Mouse (Mus musculus) activated CD4-positive, CD25-positive, alpha-beta regulatory T cell, adult 4 months (primary cell): ENCODE results near the gene Thap8. TPM values are rescaled to one million over a fixed set of nuclear protein-coding genes. Genes with fewer than 3 reads are reported as not detected.

ENCODE experiments used
- ATAC-seq: one replicate; pipeline ENCODE4 v1.8.0; 2017
- polyA plus RNA-seq, 2 experiments: library from polyadenylated mRNA; unstranded; fragments of 100-300 nt; shearing (Covaris generic); gene quantifications; one replicate each; pipeline ENCODE4 v1.2.1; 2017

Thap8 gene
- polyA plus RNA-seq, 2 experiments from 2014 or later: 0.33 to 0.48 TPM

DNA sequence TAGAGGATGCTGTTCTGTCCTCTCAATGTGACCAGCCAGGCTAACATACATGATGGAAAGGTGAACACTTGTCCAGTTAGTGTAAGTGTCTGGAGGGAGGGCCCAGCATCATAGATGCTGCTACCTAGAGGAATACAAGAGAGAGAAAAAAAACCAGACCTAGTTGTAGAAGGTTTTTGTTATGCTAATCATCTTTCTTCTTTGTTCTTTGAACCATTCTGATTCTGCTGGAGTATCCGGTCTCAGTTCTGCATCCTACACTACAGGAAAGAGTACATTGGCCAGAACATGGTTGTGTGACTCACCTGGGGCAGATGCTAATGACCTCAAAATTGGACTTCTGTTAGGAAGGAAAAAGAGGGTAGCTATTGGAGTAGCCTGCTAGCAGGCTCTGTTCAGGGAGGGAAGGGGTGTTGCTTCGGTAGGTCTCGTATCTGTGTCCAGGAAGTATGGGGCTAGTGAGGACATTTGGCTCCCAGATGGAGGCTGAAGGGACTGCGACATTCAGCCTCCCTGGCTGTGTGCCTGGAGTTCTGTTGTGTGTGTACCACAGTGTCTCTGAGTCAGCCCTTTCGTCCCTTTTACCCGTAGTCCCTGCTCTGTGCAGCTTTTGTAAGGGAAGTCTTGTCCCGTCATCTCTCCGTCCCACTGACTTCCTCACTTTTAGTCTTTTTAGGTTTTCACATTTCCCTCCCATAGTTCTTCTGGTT is 7.0 kb downstream of the Thap8 start:
- no peak for ATAC-seq

DNA sequence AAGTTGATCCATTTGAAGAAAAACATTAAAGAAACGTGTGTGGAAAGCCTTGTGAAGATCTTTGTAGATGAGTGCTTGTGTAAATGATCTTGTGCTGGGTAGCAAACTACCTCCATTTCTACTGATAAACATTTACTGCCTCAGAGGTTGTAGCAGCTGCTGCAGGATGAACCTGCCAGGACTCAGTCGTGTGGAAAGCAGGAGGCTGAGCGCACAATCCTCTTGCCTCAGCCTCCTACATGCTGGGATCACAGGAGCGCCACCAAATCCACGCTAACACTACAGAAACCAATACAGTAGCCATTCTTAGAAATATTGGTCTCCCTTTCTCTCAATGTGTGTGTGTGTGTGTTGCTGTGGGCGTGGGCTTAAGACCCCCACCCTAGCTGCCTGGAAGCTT is 8.2 kb downstream of the Thap8 start:
- ATAC-seq: no peak

DNA sequence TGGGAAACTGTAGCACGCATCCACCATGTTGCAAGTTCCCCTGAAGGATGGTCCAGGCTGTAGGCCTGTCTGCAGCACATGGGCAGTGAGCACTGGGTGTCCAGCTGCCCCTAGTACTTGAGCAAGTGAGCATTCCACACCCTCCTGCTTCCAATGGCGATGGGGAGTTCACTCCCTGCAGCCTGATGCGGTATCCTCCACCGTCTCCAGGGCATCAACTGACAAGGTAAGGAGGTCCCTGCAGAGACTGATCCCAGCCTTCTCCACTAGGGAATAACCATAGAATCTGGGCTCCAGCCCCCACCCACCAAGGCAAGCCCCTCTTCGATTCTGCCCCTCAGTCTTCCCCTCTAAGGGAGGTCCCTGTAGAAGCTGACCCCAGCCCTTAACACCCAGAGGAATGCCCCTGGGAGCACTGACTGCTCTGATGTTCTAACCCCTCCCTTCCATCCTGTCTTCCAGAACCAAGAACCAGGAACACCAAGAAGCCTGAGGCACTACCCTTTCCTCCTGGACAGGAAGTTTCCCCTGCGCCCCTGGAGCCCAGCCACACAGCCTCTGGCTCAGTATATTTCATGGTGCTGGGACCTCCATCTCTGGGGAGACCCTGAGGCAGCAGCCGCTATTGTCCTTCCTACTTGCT is 9.3 kb downstream of the Thap8 start:
- ATAC-seq: no peak

DNA sequence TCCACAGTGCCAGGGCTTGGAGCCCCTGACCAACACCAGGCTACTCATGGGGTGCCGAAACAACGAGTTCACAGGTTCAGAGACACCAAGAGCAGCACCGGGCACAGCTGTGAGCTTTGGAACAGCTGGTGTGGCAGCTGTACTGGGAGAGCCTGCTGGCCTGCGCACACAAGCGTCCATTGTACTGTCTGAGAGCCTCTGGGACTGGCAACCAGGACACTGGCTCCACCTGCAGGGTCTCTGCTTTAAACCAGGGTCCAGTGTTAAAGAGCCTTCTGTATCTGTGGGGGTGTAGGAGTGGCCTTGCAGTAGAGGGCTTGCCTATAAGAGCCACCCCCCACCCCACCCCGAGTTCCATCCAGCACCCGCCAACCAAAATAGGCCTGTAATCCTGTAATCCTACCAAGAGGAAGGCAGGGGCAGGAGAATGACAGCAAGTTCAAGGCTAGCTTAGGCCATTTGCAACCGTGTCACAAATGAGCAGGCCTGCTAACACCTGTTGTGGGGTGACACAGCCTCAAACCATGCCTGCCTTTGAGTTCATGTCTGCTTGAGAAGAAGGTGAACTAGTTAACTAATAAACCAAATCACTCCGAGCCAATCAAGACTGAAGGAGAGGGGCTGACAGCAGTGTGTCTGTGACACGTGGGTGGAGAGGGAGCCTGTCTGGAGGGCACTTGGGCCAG is 10.0 kb downstream of the Thap8 start:
- ATAC-seq: no peak

DNA sequence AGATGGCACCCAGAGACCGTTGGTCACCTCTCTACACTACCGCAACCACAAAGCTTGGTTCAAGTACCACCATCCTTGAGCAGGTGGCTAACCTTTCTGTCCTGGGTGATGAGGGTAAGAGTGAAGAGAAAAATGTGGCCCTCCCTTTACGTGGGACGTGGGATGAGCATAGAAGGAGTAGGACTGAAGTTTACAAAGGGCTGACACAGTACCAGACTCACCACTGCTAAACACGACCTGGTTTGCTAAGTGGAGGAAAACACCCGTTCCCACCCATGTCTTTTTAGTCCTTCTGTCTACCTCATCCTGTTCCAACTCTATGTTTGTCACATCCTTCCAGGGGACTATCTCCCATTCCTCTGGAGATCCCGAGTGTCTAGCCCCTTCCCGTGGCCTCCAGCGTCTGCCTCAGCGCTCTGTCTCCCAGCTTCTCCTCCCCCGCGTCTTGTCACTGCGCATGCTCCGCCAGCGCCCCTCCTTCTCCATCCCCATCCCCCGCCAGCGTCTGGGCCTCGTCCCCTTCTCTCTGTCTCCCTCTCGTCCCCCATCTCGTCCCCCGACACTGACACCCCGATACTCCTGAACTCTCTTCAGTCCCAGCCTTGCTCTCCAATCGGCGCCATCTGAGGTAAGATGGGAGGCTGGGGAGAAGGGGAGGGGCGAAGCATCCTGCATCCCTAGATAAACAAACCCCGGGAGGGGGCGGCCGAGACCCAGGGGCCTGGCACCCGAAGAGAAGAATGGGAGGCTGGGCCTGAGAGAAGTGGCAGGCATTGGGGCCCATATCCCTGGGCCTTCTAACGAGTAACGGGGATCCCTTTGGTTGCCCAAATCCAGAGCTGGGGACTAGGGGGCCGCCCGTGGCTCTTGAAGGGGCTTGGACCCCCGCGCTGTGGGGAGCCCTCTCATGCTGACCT is 11.6 kb downstream of the Thap8 start, which contains the start of gene Clip3:
Gene Clip3 (plus strand): TSS at position 514 of the 917 bp plus-strand sequence.
- no peak for ATAC-seq

DNA sequence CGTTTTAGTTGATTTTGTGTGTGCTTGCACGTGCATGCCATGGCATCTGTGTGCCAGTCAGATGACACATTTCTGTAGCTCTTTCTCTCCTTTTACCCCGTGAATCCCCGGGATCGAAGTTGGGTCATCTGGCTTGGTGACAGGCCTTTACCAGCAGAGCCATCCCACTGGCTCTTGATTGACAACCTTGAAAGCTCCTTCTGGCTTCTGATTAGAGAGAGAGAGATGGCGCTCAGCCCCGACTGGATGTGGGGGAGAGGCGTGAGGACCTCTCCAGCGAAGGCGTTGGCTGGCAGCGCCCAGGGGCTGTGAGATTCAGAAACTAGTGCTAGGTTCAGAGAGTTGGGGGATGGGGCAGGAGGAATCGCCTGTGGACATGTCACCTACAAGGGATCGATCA is 13.9 kb downstream of the Thap8 start:
- ATAC-seq: no peak

DNA sequence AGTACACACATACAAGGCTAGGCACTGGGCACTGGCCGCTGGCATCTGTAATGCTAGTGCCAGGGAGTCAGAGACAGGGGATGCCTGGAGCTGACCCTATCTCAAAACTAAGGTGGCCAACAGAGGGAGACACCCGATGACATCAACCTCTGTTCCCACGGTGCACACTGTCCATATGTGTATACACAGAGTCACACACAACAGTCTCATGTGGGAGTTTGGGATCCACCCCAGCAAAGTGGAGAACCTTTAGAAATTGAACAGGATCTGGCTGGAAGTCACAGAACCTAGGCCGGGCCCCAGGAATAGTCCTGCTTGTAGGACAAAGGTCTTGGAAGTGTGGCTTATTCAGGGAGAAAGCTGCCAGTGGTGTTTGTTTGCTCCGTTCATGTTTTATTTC is 14.4 kb downstream of the Thap8 start:
- no peak for ATAC-seq

DNA sequence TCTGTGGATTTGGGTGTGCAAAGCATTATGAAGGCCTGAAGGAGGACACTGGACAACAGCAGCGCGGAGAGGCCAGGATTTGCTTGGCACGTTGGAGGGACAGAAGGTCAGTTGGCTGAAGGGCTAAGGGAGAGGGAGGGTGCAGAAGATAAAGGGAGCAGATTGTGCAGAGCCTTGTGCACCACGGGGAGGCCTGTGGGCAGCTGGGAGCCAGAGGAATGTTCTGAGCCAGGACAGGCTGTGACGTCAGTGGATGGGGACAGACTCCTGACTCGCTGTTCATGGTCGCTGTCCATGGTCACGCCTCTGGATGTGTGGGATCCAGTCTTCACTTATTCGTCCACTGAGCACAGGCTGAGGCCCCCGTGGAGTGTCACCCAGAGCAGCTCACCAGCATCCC is 15.2 kb downstream of the Thap8 start:
- no peak for ATAC-seq

DNA sequence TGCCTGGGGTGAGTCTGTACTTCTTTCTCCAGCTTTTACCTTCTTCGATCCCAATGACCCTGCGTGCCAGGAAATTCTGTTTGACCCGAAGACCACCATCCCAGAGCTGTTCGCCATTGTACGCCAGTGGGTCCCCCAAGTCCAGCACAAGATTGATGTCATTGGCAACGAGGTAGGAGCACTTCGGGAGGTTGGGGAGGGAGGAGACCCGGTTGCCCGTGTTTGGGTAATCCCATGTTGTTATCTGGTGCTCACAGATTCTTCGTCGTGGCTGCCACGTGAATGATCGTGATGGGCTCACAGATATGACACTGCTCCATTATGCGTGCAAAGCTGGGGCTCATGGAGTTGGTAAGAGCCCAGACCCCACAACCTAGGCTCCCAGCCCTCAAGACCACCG is 16.9 kb downstream of the Thap8 start:
- ATAC-seq: no peak

DNA sequence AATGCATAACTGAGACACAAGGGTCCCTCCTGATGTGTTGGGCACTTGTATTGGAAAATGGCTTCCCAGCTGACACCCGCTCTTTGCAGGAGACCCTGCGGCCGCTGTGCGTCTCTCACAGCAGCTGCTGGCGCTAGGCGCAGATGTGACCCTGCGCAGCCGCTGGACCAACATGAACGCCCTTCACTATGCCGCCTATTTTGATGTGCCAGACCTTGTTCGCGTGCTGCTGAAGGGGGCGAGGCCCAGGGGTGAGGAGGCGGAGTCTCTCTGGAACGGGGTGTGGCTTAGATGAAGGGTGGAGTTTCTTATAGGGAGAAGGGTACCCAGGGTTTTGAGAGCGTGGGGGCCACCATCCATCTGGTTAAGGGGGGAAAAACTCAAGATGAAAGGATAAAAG is 17.4 kb downstream of the Thap8 start:
- no peak for ATAC-seq

DNA sequence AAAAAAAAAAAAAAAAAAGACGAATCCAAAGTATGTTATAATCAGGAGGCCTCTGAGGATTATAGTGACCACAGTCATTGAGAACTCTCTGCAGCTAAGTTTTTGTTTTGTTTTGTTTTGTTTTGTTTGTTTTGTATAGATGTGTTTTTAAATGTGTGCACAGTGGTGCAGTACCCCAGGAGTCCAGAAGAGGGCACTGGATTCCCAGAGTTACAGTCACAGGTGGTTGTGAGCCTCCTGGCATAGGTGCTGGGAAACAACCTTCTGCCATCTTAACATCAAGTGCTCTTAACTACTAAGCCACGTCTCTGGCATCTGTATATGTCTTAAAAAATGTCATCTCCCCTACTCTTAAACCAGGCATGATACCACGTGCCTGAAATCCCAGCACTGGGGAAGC is 21.0 kb downstream of the Thap8 start:
- no peak for ATAC-seq

DNA sequence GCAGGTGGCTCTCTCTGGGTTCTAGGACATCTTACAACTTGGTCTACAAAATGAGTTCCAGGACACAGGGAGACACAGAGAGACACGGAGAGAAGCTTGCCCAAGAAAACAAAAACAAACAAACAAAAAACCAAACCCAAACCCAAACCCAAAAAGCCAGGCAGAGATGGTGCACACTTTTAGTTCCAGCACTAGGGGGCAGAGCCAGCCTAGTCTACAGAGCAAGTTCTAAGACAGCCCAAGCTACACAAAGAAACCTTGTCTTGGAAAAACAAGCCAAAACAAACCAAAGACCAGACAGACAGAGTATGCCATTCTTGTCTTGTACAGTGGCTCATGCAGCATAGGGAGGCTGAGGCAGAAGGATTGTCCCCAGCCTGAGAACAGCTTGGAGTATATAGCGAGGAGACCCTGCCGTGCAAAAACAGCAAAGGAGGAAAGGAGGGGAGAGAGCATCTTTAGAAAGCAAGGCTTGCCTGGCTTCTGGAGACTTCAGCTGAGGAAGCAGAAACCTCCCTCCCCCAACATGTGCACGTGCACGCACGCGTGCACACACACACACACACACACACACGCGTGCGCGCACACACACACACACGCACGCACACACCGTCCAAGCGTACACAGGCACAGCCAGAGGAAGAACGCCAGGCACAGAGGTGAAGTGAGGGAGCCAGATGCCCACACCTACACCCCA is 26.3 kb downstream of the Thap8 start:
- ATAC-seq: no peak

DNA sequence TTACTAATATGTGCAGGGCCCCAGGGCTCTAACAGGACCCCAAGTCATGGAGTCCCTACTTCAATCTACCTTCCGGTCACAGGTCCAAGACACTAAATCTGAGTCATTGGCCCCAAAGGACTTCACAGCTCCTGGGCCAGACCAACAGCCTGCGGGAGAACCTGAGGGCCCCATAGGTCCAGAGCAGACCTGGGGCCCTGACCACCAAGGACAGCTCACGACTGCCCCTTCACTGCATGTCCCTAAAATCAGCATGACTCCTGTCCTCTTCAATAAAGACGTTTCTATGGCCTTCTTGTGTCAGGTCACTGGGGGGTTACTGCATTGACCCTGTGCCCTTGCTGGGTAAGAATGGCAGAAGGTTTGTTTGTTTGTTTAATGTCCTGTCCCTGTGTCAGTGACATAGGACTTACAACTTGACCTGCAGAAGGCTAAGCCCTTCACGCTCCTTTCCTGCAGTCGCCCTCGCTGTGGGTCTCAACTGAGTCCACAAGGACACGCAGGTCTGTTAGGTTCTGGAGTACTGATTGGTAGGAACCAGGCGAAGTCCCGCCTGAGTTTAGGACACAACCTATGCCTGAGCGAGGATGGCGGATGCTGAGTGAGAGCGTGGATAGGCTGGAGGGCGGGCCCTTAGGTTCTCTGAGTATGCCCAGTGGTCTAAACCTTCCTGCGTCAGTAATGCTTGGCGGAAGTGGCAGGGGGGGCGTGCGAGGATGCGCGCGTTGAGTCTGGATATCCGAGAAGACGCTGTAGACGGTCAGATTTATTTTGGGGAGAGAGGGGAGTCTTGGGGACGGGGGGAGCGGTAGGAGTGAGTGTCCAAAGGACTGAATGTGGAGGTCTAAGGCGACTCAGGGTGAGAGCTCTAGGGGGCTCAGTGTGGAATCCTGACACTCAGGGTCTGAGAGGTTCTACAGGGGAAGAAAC is 28.4 kb downstream of the Thap8 start, which contains the start of gene Alkbh6:
Gene Alkbh6 (plus strand): TSS at position 642 of the 930 bp plus-strand sequence.
- peak; percentile 100 for ATAC-seq

DNA sequence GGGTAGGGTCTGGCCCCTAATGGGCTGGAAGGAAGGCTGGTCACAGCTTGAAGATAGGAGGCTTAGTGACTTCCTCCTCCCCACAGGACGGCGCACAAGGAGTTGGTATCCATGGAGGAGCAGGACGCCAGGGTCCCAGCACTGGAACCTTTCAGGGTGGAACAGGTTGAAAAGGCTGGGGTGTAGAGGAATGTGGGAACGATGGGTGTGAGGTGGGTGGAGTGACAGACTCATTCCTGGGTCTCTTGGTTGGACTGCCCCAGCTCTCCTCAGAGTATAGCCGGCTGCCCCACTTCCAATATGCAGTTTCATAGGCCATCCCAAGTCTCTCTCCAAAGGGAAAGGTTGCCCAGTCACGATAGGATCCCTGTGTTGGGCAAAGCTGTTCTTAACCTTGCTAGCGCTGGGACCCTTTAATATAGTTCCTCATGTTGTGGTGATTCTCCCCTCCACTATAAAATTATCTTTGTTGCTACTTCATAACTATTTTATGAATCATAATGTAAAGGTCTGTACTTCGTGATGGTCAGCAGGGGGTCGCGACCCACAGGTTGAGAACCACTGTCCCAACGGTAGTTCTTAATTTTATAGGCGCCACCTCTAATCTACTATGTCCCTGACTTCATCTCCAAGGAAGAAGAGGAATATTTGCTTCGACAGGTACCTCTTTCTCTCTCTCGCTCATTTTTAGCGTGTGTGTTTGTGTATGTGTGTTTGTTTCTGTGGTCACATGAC is 29.7 kb downstream of the Thap8 start:
- no peak for ATAC-seq

DNA sequence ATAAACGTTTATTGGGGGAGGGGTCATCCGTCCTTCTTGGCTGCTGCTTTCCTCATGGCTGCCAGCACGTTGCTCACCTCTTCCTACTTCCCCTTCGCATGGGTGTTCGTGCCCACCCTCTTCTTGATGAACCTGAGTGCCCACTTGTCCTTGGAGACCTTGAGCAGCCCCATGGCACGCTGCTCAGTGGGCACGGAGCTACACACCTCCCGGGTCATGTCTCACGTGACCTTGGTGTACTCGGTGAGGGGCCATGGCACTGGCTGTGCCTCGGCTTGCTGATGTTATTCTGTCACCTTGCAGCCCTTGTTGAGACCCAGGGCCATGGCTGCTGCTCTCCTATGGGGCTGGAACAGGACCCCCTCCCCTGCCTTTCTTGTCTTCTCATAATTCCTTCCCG is 30.2 kb downstream of the Thap8 start:
- no peak for ATAC-seq

DNA sequence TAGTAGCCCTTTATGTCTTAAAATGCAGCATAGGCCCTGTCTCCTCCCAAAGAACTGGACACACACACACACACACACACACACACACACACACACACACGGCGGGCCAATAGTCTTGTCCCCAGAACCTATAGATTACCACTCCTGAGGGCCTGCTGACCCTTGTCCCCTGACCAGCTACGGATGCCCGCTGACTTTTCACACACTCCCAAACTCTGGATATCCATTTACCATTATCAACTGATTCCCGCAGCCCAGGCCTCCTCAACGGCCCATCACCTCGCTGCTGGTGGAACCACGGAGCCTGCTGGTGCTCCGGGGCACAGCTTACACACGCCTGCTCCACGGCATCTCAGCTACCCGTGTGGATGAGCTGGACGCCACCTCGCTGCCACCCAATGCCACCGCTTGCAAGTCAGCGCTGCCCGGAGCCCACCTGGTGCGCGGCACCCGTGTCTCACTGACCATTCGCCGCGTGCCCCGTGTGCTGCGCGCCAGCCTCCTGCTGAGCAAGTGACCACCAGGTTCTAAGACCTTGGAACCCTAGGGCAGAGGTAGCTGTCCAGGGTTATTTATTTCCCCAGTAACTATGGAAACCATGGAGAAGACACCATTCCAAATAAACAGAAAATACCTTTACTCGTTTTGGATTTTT is 33.9 kb downstream of the Thap8 start:
- no peak for ATAC-seq

DNA sequence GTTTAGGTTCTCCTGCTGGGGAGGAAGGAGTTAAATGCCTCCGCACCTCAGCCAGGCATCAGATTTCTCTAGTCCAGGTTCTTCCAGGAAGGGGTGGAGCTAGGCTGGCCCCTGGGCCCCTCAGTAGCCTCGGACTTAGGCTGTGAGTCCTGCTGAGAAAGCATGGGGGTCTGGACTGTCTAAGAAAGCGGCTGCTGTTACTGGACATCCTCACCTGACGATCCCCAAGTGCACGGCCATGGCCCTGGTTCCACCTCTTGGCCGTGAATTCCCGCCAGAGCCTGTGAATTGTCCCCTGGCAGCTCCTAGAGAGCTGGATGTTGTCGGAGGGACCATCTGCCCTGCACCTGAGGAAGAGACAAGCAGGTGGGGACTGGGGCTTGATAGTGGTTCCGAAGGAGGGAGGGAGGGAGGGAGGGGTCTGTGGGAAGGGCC is 34.8 kb downstream of the Thap8 start, which contains the start of gene Syne4:
Gene Syne4 (plus strand): TSS at position 87 of the 435 bp plus-strand sequence.
- no peak for ATAC-seq

DNA sequence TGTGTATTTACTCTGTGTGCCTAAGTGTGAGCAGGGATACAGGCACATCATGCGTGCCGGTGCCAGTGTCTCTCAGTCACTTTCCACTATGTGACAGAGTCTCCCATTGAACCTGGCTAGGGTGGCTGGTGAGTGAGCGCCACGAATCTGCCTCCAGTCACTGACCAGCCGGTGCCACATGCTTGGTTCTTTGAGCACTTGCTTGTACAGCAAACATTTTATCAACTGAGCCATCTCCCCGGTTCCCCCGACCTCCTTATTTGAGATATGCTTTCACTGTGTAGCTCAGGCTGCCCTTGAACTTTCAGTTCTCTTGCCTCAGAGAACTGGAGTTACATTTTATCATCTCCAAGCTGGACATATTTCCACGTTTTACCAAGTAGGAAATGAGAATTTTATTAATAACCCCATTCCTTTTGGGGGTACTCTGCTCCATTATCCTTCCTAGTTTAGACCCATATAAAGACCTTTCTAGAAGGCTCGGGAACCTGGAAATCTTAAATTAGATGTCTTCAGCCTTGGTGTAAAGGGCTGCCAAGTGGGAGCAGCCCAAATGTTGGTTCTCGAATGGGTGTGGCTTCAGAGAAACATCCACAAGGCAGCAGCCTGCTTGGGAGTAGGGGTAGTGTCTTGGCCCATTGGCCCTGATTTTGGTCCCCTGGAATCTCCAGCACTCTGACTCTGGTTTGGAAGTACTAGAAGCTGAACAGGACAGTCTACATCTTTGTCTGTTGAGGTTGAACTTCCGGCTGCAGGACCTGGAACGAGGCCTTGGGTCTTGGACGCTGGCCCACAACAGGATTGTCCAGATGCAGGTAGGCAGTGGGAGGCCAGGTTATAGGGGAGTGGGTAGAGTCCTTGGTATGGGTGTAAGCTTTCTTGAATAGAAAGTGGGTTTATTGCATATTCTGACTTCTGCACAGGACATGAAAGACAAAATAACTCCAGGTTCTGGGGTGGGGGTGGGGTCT is 36.0 kb downstream of the Thap8 start:
- no peak for ATAC-seq
